Mouse (Mus musculus) heart, embryonic 12.5 days (tissue): ENCODE data around the gene Galnt18. TPM values are rescaled to one million over a fixed set of nuclear protein-coding genes. Genes with fewer than 3 reads are reported as not detected.

ENCODE experiments used
- ATAC-seq: fragments of 200-750 bp; cut with Nextera tagmentation; 2 replicates; pipeline ENCODE4 v1.8.0; 2017; ENCODE audit warnings: moderate TSS enrichment, moderate library complexity; ENCODE audit not compliant: insufficient number of reproducible peaks, low FRiP score
- H3K27ac ChIP-seq: fragments of 300-500 bp; sonication (generic); 2 replicates; pipeline ENCODE4 v1.5.1; 2016; ENCODE audit warnings: mild to moderate bottlenecking, moderate library complexity; ENCODE audit not compliant: poor library complexity, severe bottlenecking
- H3K27me3 ChIP-seq: fragments of 300-500 bp; sonication (generic); replicated peaks from 2 replicates; pipeline ENCODE4 v1.6.1; 2016; ENCODE audit warnings: mild to moderate bottlenecking, moderate library complexity
- H3K36me3 ChIP-seq: fragments of 300-500 bp; sonication (generic); 2 replicates; pipeline ENCODE4 v1.6.1; 2016; ENCODE audit warnings: mild to moderate bottlenecking, moderate library complexity
- H3K4me1 ChIP-seq: fragments of 300-500 bp; sonication (generic); replicated peaks from 2 replicates; pipeline ENCODE4 v1.6.1; 2016; ENCODE audit warnings: mild to moderate bottlenecking
- H3K4me2 ChIP-seq: fragments of 300-500 bp; sonication (generic); 2 replicates; pipeline ENCODE4 v1.6.1; 2016; ENCODE audit warnings: mild to moderate bottlenecking, moderate library complexity
- H3K4me3 ChIP-seq: fragments of 300-500 bp; sonication (generic); 2 replicates; pipeline ENCODE4 v1.5.1; 2016; ENCODE audit warnings: mild to moderate bottlenecking
- H3K9ac ChIP-seq: fragments of 300-500 bp; sonication (generic); 2 replicates; pipeline ENCODE4 v1.6.1; 2016; ENCODE audit warnings: mild to moderate bottlenecking, moderate library complexity
- H3K9me3 ChIP-seq: fragments of 300-500 bp; sonication (generic); replicated peaks from 2 replicates; pipeline ENCODE4 v1.6.1; 2016; ENCODE audit warnings: mild to moderate bottlenecking, moderate library complexity
- WGBS: fragments of 180-500 bp; shearing (Covaris S2); methylation state at CpG from one replicate; pipeline ENCODE4 v1.1.7; 2016; 5-methylcytosine and 5-hydroxymethylcytosine counted together
- polyA plus RNA-seq: library from polyadenylated mRNA; unstranded; fragments of >200 nt; fragmentation: Nextera tagmentation; extraction: Ambion mirVana; gene quantifications from 2 replicates; pipeline ENCODE4 v1.2.1, GENCODE M21; 2016

Gene Galnt18
- polyA plus RNA-seq, 1 experiment from 2014 or later: 11.1 TPM

DNA sequence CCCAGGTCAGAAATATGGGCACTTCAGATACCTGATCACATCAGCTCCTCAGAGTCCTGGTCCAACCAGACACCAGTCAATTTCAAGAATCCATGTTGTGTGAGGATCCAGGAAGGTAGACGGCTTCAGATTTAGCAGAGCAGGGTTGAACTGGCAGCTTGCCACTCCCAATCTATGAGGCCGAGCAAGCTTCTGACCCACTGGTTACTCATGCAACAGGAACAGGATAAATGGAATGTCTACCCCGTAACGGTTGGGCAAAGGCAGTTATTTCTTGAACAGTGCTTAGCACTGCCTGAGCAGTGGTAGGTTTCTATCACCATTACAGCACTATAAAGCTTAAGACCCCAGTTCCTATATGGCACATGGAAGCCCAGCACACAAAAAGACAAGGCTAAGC is 148.5 kb downstream of the Galnt18 start:
- Histone ChIP-seq H3K27me3 (no peaks in the 10 kb centered on the region), H3K27ac (no peak overlapping the region), H3K4me2 (no peak overlapping the region), H3K9ac (no peak overlapping the region), H3K36me3 (no peaks in the 10 kb centered on the region), H3K4me3 (no peak overlapping the region), H3K9me3 (no peaks in the 10 kb centered on the region), H3K4me1 (no peaks in the 10 kb centered on the region)
- no peak for ATAC-seq
- WGBS: 61% methylated on average over 4 of the region's 4 CpGs

DNA sequence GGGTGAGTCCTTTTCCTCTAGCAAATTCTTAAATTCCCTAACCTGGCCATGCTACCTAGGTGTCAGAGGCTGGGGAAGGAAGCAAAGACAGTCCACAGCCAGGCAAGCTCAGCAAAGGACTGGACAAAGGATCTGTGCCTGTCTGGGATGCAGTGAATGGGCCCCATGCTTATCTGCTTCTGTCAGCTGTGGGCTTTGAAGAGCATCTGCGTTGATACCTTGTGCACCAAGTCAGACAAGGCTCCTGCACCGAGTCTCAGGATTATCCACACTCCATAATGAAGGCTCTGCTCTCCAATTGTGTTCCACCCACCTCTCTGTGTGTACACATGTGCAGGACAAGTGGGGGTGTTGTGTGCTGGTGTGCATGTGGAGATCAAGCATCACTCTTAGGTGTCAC is 153.5 kb downstream of the Galnt18 start:
- Histone ChIP-seq H3K4me3 (no peak overlapping the region), H3K27me3 (no peaks in the 10 kb centered on the region), H3K9ac (no peak overlapping the region), H3K4me2 (no peak overlapping the region), H3K4me1 (no peaks in the 10 kb centered on the region), H3K27ac (no peak overlapping the region), H3K9me3 (no peaks in the 10 kb centered on the region), H3K36me3 (no peaks in the 10 kb centered on the region)
- no peak for ATAC-seq
- WGBS: 59% methylated on average over 2 of the region's 2 CpGs

DNA sequence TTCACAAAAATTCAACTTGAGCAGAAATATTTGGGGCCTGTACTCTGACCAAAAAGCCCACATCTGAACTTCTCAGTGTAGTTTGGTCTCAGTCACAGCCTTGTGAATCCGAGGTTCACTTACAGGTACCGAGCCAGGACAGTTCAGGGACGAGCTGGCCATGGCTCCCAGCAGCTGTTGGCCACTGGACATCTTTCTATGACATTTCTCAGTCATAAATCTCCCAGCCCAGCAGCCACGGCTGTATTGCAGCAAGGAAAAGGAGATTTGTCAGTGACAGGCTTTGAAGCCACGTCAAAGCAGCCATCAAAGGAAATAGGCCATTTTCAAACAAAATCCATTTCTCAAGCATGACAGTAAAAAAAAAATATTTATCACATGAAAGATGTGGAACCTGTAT is 154.0 kb downstream of the Galnt18 start:
- ATAC-seq: no peak
- no peak overlapping the region for H3K4me3 ChIP-seq
- WGBS: 79% methylated on average over 5 of the region's 5 CpGs
- H3K27ac ChIP-seq: no peak overlapping the region
- H3K4me2 ChIP-seq: no peak overlapping the region
- H3K27me3 ChIP-seq: no peaks in the 10 kb centered on the region
- no peaks in the 10 kb centered on the region for H3K36me3 ChIP-seq
- no peak overlapping the region for H3K9ac ChIP-seq
- H3K4me1 ChIP-seq: no peaks in the 10 kb centered on the region
- H3K9me3 ChIP-seq: no peaks in the 10 kb centered on the region

DNA sequence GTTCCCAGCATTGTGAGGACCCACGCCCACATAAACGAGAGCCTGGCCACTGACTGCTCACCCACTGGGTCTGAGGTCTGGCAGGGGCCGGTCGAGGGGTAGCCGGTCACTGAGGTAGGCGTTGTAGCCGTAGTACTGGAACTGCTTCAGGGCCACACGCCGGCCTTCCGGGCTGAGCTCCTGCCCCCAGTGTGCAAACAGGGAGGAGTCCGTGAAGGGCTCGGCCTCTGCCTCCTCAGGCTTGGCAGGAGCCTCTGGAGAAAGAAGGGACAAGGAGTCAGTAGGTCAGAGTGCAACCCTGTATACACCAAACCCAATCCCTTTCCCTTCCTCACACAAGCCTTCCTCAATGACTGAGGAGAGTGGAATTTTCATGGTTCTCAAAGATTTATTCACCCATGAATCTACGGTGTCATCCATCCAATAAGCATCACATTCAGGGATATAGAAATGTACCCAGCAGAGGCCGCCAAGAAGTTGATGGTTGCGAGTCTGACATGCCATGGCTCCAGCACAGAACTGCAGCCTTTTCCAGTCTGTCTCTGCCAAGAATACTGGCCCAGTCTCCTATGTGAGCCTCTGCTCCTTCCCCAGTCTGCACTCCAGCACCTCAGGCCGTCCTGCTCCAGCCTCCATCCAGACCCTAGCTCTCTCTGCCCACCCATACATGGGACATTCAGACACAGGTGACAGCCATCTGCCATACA is 163.4 kb downstream of the Galnt18 start:
- no peak for ATAC-seq
- H3K27ac ChIP-seq: no peak overlapping the region
- no peaks in the 10 kb centered on the region for H3K36me3 ChIP-seq
- no peak overlapping the region for H3K4me3 ChIP-seq
- 74% methylated on average over 16 of the region's 16 CpGs for WGBS
- no peaks in the 10 kb centered on the region for H3K27me3 ChIP-seq
- H3K4me2 ChIP-seq: no peak overlapping the region
- H3K4me1 ChIP-seq: no peaks in the 10 kb centered on the region
- no peaks in the 10 kb centered on the region for H3K9me3 ChIP-seq
- no peak overlapping the region for H3K9ac ChIP-seq

DNA sequence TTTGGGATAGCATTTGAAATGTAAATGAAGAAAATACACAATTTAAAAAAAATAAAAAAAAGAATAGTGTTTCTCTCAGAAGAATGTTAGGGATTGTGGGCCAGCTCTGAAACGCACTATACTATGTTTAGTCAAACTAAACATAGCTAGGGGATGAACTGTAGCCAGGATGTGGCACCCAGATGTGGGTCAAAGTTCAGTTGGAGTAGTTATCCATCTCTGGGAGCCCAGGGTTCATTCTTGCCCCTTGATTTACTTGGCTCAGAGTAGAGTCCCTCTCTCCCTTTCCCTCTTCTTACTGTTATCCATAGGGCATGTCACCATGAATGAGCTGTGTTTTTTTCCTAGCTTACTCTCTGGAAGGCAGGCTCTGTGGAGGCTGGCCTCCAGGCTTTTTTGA is 165.3 kb downstream of the Galnt18 start:
- WGBS: 73% methylated on average over 1 of the region's 1 CpGs
- Histone ChIP-seq H3K27ac (no peak overlapping the region), H3K9ac (no peak overlapping the region), H3K4me1 (no peaks in the 10 kb centered on the region), H3K4me2 (no peak overlapping the region), H3K27me3 (no peaks in the 10 kb centered on the region), H3K9me3 (no peaks in the 10 kb centered on the region), H3K4me3 (no peak overlapping the region), H3K36me3 (no peaks in the 10 kb centered on the region)
- no peak for ATAC-seq

DNA sequence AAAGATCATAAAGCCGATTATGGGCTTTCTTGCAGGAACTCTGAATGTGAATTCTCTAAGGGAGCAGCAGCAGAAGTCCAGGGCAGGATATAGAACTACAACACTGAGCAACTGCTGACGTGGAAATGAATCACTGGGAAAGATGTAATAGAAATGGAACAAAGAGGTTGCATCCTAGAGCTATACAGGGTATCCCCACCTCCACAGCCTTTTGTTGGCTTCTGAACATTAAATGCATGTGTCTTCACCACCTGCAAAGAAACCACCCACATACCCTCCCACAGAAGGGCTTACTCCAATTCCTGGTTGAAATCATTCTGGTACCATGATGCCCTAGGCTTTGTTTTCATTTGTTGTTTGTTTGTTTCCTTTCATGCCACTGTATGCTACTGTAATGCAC is 172.3 kb downstream of the Galnt18 start:
- H3K27ac ChIP-seq: no peak overlapping the region
- no peaks in the 10 kb centered on the region for H3K9me3 ChIP-seq
- no peak overlapping the region for H3K4me3 ChIP-seq
- no peaks in the 10 kb centered on the region; the same call in 1 of the 2 replicates for H3K27me3 ChIP-seq
- ATAC-seq: no peak
- no peak overlapping the region for H3K4me2 ChIP-seq
- H3K9ac ChIP-seq: no peak overlapping the region
- WGBS: 68% methylated on average over 2 of the region's 2 CpGs
- H3K4me1 ChIP-seq: no peaks in the 10 kb centered on the region
- no peaks in the 10 kb centered on the region for H3K36me3 ChIP-seq

DNA sequence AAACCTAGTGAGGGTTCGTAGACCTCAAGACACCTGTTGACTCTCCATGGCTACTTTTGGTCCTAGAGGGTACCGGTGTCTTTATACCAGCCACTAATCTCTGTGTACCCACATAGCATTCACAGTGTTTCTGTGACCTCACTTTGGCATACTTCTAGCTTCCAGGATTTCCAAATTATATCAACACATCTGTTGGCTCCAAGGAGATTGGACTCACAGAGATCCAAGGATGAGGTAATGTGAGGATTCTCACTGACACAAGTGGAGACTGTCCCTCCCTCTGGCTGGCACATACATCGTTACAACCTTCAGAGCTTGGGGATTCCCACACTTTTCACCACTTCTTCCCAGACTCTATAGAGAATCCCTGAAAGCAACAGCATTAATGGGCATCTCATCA is 173.7 kb downstream of the Galnt18 start:
- H3K9me3 ChIP-seq: no peaks in the 10 kb centered on the region
- 82% methylated on average over 3 of the region's 3 CpGs for WGBS
- no peak for ATAC-seq
- H3K27me3 ChIP-seq: no peaks in the 10 kb centered on the region; the same call in 1 of the 2 replicates
- H3K36me3 ChIP-seq: no peaks in the 10 kb centered on the region
- H3K4me2 ChIP-seq: no peak overlapping the region
- no peak overlapping the region for H3K4me3 ChIP-seq
- H3K4me1 ChIP-seq: no peaks in the 10 kb centered on the region
- H3K9ac ChIP-seq: no peak overlapping the region
- no peak overlapping the region for H3K27ac ChIP-seq

DNA sequence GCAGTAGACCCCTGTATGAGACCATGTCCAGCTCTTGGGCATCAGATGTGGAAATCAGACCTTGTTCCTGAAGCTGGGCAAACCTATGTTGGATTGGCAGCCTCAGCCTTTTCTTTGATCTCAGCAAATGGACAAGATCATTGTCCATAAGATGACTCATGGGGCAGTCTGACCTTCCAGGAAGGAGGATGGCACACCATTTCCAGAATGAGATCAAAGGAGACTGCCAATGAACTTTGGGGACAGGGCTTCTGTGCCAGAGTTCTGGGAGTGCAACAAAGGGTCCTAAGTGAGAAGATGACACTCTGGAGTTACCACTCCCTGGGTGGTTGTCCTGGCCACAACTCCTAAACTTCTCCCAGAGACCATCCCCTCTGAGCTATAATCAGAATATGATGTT is 174.1 kb downstream of the Galnt18 start:
- Histone ChIP-seq H3K9me3 (no peaks in the 10 kb centered on the region), H3K9ac (no peak overlapping the region), H3K27ac (no peak overlapping the region), H3K4me3 (no peak overlapping the region), H3K27me3 (no peaks in the 10 kb centered on the region; the same call in 1 of the 2 replicates), H3K4me1 (no peaks in the 10 kb centered on the region), H3K36me3 (no peaks in the 10 kb centered on the region), H3K4me2 (no peak overlapping the region)
- ATAC-seq: no peak

DNA sequence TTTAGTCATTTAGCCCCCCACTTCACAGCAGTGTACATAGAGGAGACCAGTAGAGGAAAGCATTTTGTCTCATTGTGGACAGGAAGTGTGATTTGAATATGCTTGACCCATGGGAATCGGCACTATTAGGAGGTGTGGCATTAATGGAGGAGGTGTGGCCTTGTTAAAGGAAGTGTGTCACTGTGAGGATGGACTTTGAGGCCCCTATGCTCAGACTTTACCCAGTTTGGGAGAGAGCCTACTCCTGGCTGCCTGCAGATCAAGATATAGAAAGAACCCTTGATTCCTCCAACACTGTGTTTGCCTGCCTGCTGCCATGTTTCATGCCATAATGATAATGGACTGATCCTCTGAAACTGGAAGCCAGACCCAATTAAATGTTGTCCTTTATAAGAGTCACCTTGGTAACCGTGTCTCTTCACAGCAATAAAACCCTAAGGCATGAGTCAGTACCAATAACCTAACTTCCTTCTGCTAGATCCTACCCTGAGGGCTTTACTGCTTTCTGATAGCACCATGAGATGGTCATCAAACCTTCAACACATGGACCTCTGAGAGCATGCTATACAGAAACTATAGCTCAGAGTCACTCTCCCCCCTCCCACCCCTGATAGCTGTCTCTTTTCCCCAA is 175.1 kb downstream of the Galnt18 start:
- no peak overlapping the region for H3K27ac ChIP-seq
- no peaks in the 10 kb centered on the region for H3K36me3 ChIP-seq
- no peaks in the 10 kb centered on the region for H3K4me1 ChIP-seq
- no peak overlapping the region for H3K4me3 ChIP-seq
- H3K27me3 ChIP-seq: no peaks in the 10 kb centered on the region; the same call in 1 of the 2 replicates
- 83% methylated on average over 2 of the region's 2 CpGs for WGBS
- H3K9me3 ChIP-seq: no peaks in the 10 kb centered on the region
- ATAC-seq: no peak
- no peak overlapping the region for H3K9ac ChIP-seq
- H3K4me2 ChIP-seq: no peak overlapping the region

DNA sequence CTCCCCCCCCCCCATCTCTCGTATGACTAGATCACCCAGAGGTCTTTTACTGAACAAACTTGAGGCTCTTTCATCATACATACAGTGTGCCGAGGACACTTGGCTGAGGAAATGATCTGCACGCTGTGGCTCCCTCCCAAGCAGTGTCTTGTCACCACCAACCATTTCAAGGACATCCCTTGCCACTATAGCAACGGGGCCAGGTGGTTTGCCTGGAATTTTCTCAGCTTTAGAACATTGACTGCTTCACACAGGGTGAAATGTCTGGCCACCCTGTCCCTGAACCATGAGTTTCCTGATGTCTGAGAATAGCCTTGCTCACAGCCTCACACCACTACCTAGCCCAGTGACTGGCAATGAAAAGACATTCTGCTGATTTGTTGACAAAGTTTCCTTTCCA is 176.6 kb downstream of the Galnt18 start:
- Histone ChIP-seq H3K9ac (no peak overlapping the region), H3K27me3 (no peaks in the 10 kb centered on the region; the same call in 1 of the 2 replicates), H3K4me3 (no peak overlapping the region), H3K4me2 (no peak overlapping the region), H3K36me3 (no peaks in the 10 kb centered on the region), H3K4me1 (no peaks in the 10 kb centered on the region), H3K9me3 (no peaks in the 10 kb centered on the region), H3K27ac (no peak overlapping the region)
- ATAC-seq: no peak
- WGBS: 61% methylated on average over 4 of the region's 4 CpGs

DNA sequence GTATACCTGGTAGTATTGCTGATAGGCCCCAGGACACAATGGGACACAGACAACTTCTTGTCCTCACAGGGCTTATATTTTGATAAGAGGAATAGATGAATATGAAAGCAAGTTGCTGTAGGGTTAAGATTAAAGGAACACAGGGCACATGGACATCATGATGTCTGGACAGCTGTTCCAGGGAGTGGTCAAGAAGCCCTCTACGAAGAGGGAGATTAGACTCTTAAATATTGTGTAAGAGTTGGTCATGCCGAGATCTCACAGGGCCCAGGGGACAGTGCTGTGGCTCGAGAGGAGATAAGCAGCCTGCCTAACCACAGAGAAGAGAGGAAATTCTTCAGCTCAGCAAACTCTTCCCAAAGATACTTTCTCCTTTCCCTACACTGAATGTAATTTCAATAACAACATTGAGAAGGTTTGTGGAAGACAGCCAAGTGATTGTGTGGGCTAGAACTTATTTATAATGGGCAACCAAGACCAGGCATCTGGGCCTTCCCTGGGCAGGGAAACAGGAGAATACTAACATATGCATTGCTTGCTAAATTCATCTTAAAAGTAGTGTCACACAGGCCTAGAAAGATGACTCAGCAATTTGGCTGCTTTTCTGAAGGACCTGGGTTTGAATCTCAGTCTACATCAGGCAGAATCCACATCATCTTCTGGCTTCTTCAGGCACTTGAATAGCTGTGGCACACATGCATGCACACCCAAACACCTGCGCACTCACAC is 178.3 kb downstream of the Galnt18 start:
- H3K4me2 ChIP-seq: no peak overlapping the region
- no peaks in the 10 kb centered on the region for H3K4me1 ChIP-seq
- no peak overlapping the region for H3K27ac ChIP-seq
- WGBS: 34% methylated on average over 4 of the region's 4 CpGs
- H3K9ac ChIP-seq: no peak overlapping the region
- no peaks in the 10 kb centered on the region; the same call in none of the 2 replicates for H3K27me3 ChIP-seq
- H3K36me3 ChIP-seq: no peaks in the 10 kb centered on the region
- no peaks in the 10 kb centered on the region for H3K9me3 ChIP-seq
- ATAC-seq: no peak
- no peak overlapping the region for H3K4me3 ChIP-seq
